Mouse (Mus musculus) E14TG2a.4 (cell line): ENCODE measurements around the gene Jph4.

Experiments used
- CTCF ChIP-seq: conservative IDR thresholded peaks from 2 replicates; pipeline ENCODE4 v1.5.1; 2014; ENCODE audit warnings: low read length
- NANOG ChIP-seq: IDR thresholded peaks from 2 replicates; pipeline ENCODE4 v1.6.1; 2014; ENCODE audit warnings: borderline replicate concordance, low read length, mixed read lengths
- POU5F1 ChIP-seq: IDR thresholded peaks from 2 replicates; pipeline ENCODE4 v1.6.1; 2014; ENCODE audit warnings: low read length, borderline replicate concordance

DNA sequence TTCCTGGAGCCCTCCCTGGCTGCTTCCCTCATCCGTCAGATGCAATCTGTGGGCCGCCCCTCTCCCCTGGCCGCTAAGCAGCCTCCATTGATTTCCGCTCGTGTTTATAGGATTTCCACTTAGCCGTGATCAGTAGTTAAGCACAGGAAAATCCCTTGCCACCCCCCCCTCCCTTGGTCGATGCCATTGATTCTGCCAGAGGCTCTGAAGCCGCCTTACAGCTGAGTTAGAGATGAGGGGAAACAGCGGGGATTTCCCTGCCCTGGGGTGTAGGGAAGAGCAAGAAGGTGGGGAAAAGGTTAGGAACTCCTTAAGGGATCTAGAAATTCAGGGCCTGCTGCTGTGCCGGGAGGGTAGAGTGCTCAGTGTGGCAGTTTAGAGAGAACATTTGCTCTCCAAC lies 19.1 kb downstream of the Jph4 start:
- no peak for TF ChIP-seq CTCF
- no peak for TF ChIP-seq NANOG
- no peak for TF ChIP-seq POU5F1
